ENCODE assay signal across 8 mouse cellular contexts in the genomic region with DNA sequence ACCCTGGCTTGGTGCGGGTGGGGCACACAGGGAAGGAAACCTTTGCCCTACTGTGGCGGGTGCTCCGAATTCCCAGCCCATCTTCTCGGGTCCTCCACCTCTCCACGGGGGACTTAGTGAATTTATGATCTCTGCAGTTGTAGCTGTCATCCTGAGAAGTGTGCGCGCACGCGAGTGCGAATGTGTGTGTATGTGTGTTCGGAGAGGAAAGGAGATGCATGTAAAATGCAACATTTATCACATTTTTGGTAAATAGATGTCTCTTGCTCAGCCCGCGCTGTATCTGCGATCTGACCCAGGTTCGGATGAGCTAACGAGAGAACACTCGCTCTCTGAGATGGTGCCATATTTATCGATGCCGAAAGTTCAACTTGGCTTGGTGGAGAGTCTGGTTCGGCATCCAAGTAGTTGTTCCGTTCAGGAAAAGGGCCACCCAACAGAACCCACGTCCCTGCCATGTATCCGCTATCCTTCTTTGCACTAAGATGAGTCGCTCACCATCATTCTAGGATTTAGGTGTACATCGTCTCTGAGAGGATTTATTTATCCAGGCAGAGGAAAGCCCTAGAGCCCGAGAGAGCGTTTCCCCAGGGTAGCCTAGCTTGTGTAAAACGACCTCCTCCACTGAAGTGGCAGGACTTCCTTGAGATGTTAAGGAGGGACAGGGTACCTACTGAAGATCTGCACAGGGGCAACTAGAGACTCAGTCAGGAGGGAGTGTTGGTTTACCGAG. TPM values are rescaled to one million over a fixed set of nuclear protein-coding genes. Genes with fewer than 3 reads are reported as not detected.
A peak's percentile ranks its signal among the peaks of the same experiment; 100 is the strongest.
DNase-seq lines count a peak whose midpoint lies in the region; ATAC-seq lines count a peak whose summit lies in the region.

No protein-coding gene starts in this region.

- peak; percentile 2; the same call in 1 of the 2 replicates for ATAC-seq in granulocyte monocyte progenitor cell, adult 5-6 weeks (replicated peaks; ENCODE audit: poor library complexity, severe bottlenecking)

- peak overlapping the region; percentile 94 for H3K27ac ChIP-seq in midbrain, embryonic 10.5 days (replicated peaks)

- H3K9me3 ChIP-seq in midbrain, embryonic 10.5 days (replicated peaks): no peaks in the 10 kb centered on the region

- peaks cover 13% of the 10 kb centered on the region; the same call in 1 of the 2 replicates for H3K27me3 ChIP-seq in midbrain, embryonic 10.5 days (ENCODE audit: low read depth, poor library complexity, severe bottlenecking)

- H3K4me3 ChIP-seq in midbrain, embryonic 10.5 days: peak overlapping the region; percentile 71

- H3K4me1 ChIP-seq in midbrain, embryonic 10.5 days: peaks cover 10% of the 10 kb centered on the region

- DNase-seq in cerebellum, postnatal 10 days: peak; percentile 47 to 76
- DNase-seq in cerebellum, adult 9-11 months: no peak
- peak; percentile 8 for DNase-seq in urinary bladder, postnatal 14 days (ENCODE audit: low spot score)
- no peak for DNase-seq in urinary bladder, adult 18-20 months (ENCODE audit: low spot score in 2 of 2)
- peak; percentile 16 to 55 for DNase-seq in layer of hippocampus, postnatal 14 days (ENCODE audit: low spot score in 2 of 2)
- DNase-seq in midbrain, embryonic 10.5 days (ENCODE audit: low spot score): peak; percentile 42
- peak; percentile 28 for DNase-seq in thymus, postnatal 14 days

- no peaks in the 10 kb centered on the region for H3K36me3 ChIP-seq in midbrain, embryonic 10.5 days

- WGBS in midbrain, embryonic 10.5 days: under 1% methylated on average over 29 of the region's 29 CpGs

RNA-seq across cellular contexts. Expression of a gene that starts 1.7 kb away (rescaled TPM):
- 11.8 and 14.5 TPM in 2 replicates for total RNA-seq in granulocyte monocyte progenitor cell, adult 5-6 weeks (2014; fragmentation: Nextera tagmentation)
- 8.6 and 14.9 TPM in 2 replicates for total RNA-seq in granulocyte monocyte progenitor cell, adult 5-6 weeks (2017)
- total RNA-seq in layer of hippocampus, postnatal 14 days (2021): 10 to 100 TPM; 43.2 to 64.1 TPM
- 11.7 and 13.0 TPM in 2 replicates for polyA plus RNA-seq in midbrain, embryonic 10.5 days (2016; fragmentation: Nextera tagmentation; extraction: Ambion mirVana)

Comparison
In these comparisons a context has a peak if more than half of its experiments do, and no peak if none do; other contexts are left out.
1. DNase-seq: peak in cerebellum, postnatal 10 days (2 of 2), urinary bladder, postnatal 14 days (single experiment), layer of hippocampus, postnatal 14 days (2 of 2), midbrain, embryonic 10.5 days (single experiment) and thymus, postnatal 14 days (single experiment); none in cerebellum, adult 9-11 months (single experiment) and urinary bladder, adult 18-20 months (0 of 2).